Mouse (Mus musculus) hindbrain, embryonic 16.5 days (tissue): ENCODE results near the gene Ccr6. TPM values are rescaled to one million over a fixed set of nuclear protein-coding genes. Genes with fewer than 3 reads are reported as not detected.

ENCODE experiments used
- ATAC-seq: fragments of 200-750 bp; cut with Nextera tagmentation; 2 replicates; pipeline ENCODE4 v1.8.0; 2017; ENCODE audit warnings: moderate TSS enrichment, moderate library complexity
- H3K27ac ChIP-seq: fragments of 300-500 bp; sonication (generic); 2 replicates; pipeline ENCODE4 v1.5.1; 2014; ENCODE audit warnings: low read depth, mild to moderate bottlenecking, control low read depth, low read length, moderate library complexity
- H3K27me3 ChIP-seq: fragments of 300-500 bp; sonication (generic); replicated peaks from 2 replicates; pipeline ENCODE4 v1.6.1; 2014; ENCODE audit warnings: low read length; ENCODE audit not compliant: control insufficient read depth, insufficient read depth
- H3K36me3 ChIP-seq: fragments of 300-500 bp; sonication (generic); 2 replicates; pipeline ENCODE4 v1.6.1; 2014; ENCODE audit warnings: mild to moderate bottlenecking, low read length, moderate library complexity, mixed read lengths; ENCODE audit not compliant: control insufficient read depth, insufficient read depth
- H3K4me1 ChIP-seq: fragments of 300-500 bp; sonication (generic); 2 replicates; pipeline ENCODE4 v1.6.1; 2014; ENCODE audit warnings: low read depth, low read length; ENCODE audit not compliant: control insufficient read depth, insufficient read depth
- H3K4me2 ChIP-seq: fragments of 300-500 bp; sonication (generic); 2 replicates; pipeline ENCODE4 v1.6.1; 2014; ENCODE audit warnings: mild to moderate bottlenecking, low read length, control low read depth, moderate library complexity
- H3K4me3 ChIP-seq: fragments of 300-500 bp; sonication (generic); 2 replicates; pipeline ENCODE4 v1.5.1; 2014; ENCODE audit warnings: mild to moderate bottlenecking, low read length, control low read depth, moderate library complexity
- H3K9ac ChIP-seq: fragments of 300-500 bp; sonication (generic); 2 replicates; pipeline ENCODE4 v1.6.1; 2014; ENCODE audit warnings: low read depth, mild to moderate bottlenecking, control low read depth, low read length, moderate library complexity
- H3K9me3 ChIP-seq: fragments of 300-500 bp; sonication (generic); 2 replicates; pipeline ENCODE4 v1.6.1; 2014; ENCODE audit warnings: mild to moderate bottlenecking, low read length, moderate library complexity; ENCODE audit not compliant: control insufficient read depth
- WGBS: fragments of 180-500 bp; shearing (Covaris S2); extraction: QIAGEN DNeasy Blood & Tissue Kit; methylation state at CpG from one replicate; pipeline ENCODE4 v1.1.7; 2014; 5-methylcytosine and 5-hydroxymethylcytosine counted together
- polyA plus RNA-seq: library from polyadenylated mRNA; unstranded; fragments of >200 nt; fragmentation: Nextera tagmentation; extraction: Ambion mirVana; gene quantifications from 2 replicates; pipeline ENCODE4 v1.2.1, GENCODE M21; 2015

Ccr6 gene
- polyA plus RNA-seq, 1 experiment from 2014 or later = not detected

- no peak overlapping the region for H3K4me3 ChIP-seq
- H3K9me3 ChIP-seq = no peaks in the 10 kb centered on the region
- no peaks in the 10 kb centered on the region for H3K4me1 ChIP-seq
- WGBS = 60% methylated on average over 6 of the region's 6 CpGs
- H3K9ac ChIP-seq = no peak overlapping the region
- H3K27me3 ChIP-seq = 0 out of 2 replicates have a peak, but pooled peaks cover 3% of the 10 kb centered on the region
- no peak overlapping the region for H3K27ac ChIP-seq
- H3K36me3 ChIP-seq = no peaks in the 10 kb centered on the region
- H3K4me2 ChIP-seq = no peak overlapping the region
- no peak for ATAC-seq
Observed at GRCm38 (mm10) chr17:8272054-8272749, 36.4 kb downstream of the Ccr6 start.

- Histone ChIP-seq H3K27me3 (0 out of 2 replicates have a peak, but pooled peaks cover 3% of the 10 kb centered on the region), H3K27ac (no peak overlapping the region), H3K9ac (no peak overlapping the region), H3K4me3 (no peak overlapping the region), H3K36me3 (no peaks in the 10 kb centered on the region), H3K4me1 (no peaks in the 10 kb centered on the region), H3K4me2 (no peak overlapping the region), H3K9me3 (no peaks in the 10 kb centered on the region)
- 79% methylated on average over 6 of the region's 6 CpGs for WGBS
- no peak for ATAC-seq
Observed at GRCm38 (mm10) chr17:8272951-8273350, 37.1 kb downstream of the Ccr6 start.

DNA sequence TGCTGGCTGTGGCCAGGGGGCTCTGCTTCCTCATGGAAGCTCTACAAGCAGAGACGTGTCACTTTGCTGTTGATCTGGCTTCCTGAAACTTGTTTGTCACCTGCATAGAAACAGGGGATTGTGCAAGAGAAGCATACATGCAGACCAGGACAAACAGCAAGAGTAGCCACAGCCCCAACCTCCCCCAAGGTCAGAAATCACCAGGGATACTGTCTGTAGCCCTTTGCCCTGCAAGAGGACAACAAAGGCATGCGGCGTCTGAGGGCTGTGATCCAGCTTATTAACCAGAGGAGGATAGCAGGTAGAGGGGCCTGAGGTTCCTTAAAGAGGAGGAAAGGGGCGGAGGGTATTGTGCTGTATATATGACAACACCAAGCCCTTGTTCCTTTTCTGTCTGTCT lies 40.2 kb downstream of the Ccr6 start:
- H3K36me3 ChIP-seq = no peaks in the 10 kb centered on the region
- H3K9ac ChIP-seq = no peak overlapping the region
- no peaks in the 10 kb centered on the region for H3K4me1 ChIP-seq
- no peak for ATAC-seq
- 0 out of 2 replicates have a peak, but pooled peaks cover 3% of the 10 kb centered on the region for H3K27me3 ChIP-seq
- no peak overlapping the region for H3K27ac ChIP-seq
- H3K9me3 ChIP-seq = no peaks in the 10 kb centered on the region
- H3K4me3 ChIP-seq = no peak overlapping the region
- WGBS = 79% methylated on average over 4 of the region's 4 CpGs
- H3K4me2 ChIP-seq = no peak overlapping the region

DNA sequence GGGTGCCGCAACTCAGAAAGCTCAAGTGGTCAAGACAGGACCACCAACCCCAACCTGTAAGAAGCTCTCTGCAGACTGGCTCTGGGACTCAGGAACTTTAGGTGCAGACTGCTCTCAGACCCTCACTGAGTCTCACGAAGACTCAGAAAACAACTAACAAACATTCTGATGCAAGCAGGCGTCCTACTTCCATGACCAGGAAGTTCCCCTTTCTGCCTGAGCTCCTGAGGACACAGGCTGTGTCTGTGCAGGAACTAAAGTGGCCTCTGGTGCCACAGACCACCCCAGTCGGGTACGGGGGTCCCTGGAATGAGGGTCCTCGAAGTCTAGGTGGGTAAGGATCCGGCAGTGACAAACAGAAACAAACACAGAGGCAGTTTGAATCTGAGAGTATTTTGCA lies 40.8 kb downstream of the Ccr6 start:
- Histone ChIP-seq H3K4me3 (no peak overlapping the region), H3K4me1 (no peaks in the 10 kb centered on the region), H3K9me3 (no peaks in the 10 kb centered on the region), H3K36me3 (no peaks in the 10 kb centered on the region), H3K4me2 (no peak overlapping the region), H3K27me3 (0 out of 2 replicates have a peak, but pooled peaks cover 3% of the 10 kb centered on the region), H3K9ac (no peak overlapping the region), H3K27ac (no peak overlapping the region)
- no peak for ATAC-seq
- 84% methylated on average over 7 of the region's 7 CpGs for WGBS

DNA sequence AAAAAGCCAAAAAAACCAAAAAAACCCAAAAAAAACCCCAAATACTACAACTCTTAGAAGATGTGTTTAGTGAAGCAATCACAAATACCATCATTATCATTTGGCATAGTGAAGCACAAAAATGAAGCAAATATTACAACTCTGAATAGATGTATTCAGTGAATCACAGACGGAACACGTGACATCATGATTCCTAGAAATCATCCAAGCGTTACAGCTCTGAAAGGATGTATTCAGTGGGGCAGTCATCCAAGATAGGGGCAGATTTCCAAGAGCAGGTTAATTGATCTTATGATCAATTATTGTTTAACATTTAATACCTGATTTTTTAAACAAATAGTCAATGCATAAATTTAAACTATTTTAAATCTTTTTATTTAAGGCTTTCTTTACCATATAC lies 41.4 kb downstream of the Ccr6 start:
- H3K4me1 ChIP-seq = no peaks in the 10 kb centered on the region
- 0 out of 2 replicates have a peak, but pooled peaks cover 3% of the 10 kb centered on the region for H3K27me3 ChIP-seq
- no peak overlapping the region for H3K4me3 ChIP-seq
- H3K27ac ChIP-seq = no peak overlapping the region
- no peak overlapping the region for H3K4me2 ChIP-seq
- H3K36me3 ChIP-seq = no peaks in the 10 kb centered on the region
- ATAC-seq = no peak
- 65% methylated on average over 3 of the region's 3 CpGs for WGBS
- no peaks in the 10 kb centered on the region for H3K9me3 ChIP-seq
- H3K9ac ChIP-seq = no peak overlapping the region

GRCm38 (mm10) chr17:8278356-8278755 lies 42.5 kb downstream of the Ccr6 start:
- Histone ChIP-seq H3K27me3 (0 out of 2 replicates have a peak, but pooled peaks cover 2% of the 10 kb centered on the region), H3K9me3 (no peaks in the 10 kb centered on the region), H3K36me3 (no peaks in the 10 kb centered on the region), H3K4me3 (no peak overlapping the region), H3K4me2 (no peak overlapping the region), H3K27ac (no peak overlapping the region), H3K9ac (no peak overlapping the region), H3K4me1 (no peaks in the 10 kb centered on the region)
- no peak for ATAC-seq
- 63% methylated on average over 3 of the region's 3 CpGs for whole genome bisulfite sequencing

DNA sequence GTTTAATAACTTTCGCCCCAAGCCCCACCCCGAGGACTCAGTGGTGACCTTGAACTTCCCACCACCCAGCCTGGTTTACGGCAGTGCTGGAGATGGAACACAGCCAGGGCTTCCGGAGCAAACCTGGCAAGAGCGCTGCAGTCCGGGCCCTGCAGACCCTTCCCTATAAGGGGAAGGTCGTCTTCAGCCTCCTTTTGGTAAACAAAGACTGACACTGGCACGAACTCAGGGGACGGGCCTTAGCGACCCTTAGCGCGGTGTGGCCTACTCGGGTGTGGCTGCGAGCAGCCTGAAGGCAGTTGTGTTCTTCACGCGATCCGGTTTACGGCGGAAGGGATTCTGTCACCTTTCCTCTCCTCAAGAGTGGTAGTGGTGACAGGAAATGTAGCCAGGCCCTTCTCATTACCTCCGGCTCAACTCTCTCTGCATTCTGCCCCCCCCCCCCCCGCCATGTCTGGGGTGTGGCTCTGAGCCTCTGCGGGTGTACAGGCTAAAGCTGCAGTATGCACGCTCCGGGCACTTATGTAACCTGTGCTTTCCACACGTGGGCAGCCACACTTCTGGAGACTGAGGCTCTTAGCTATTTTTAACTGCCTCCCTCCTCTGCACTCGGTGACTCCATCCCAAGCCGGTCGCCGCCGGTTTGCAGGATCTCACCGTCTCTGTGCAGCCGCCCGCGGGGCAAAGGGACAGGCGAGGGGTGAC lies 47.1 kb downstream of the Ccr6 start, which contains the start of gene Mpc1:
Gene Mpc1, plus strand, starts transcription at position 84 of the 705 bp plus-strand sequence.
- 2% methylated on average over 31 of the region's 35 CpGs for WGBS
- Histone ChIP-seq H3K36me3 (0 out of 2 replicates have a peak, but pooled peaks cover 2% of the 10 kb centered on the region), H3K4me3 (peak within 1 kb of the TSS; percentile 83), H3K4me2 (peak within 1 kb of the TSS; percentile 84), H3K4me1 (peaks cover 11% of the 10 kb centered on the region), H3K27ac (peak within 1 kb of the TSS; percentile 97), H3K27me3 (no peaks in the 10 kb centered on the region), H3K9ac (peak within 1 kb of the TSS; percentile 89), H3K9me3 (no peaks in the 10 kb centered on the region)
- ATAC-seq = peak; percentile 79

GRCm38 (mm10) chr17:8283526-8284253 lies 47.8 kb downstream of the Ccr6 start:
- Histone ChIP-seq H3K4me1 (peaks cover 11% of the 10 kb centered on the region), H3K4me2 (peak overlapping the region; percentile 84), H3K36me3 (0 out of 2 replicates have a peak, but pooled peaks cover 2% of the 10 kb centered on the region), H3K4me3 (peak overlapping the region; percentile 83), H3K9me3 (no peaks in the 10 kb centered on the region), H3K9ac (peak overlapping the region; percentile 89), H3K27me3 (no peaks in the 10 kb centered on the region), H3K27ac (peak overlapping the region; percentile 97)
- peak; percentile 98 for ATAC-seq
- WGBS = under 1% methylated on average over 73 of the region's 77 CpGs

DNA sequence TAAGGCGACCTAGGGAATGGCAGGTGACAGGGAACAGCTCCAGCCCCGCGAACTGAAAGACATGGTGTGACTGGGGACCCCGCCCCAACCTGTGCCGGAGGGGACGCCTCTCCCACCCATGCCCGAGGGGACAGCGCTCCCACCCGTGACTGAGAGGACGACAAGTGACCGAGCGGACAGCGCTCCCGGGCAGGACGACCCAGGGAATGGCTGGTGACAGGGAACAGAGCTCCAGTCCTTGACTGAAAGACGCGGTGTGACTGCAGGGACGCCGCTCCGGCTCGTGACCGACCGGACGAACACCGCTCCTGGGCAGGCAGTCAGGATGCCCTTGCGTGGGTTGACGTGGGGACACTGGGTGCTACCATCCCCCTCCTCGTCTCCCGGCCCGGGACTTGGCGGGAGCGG lies 48.4 kb downstream of the Ccr6 start:
- 1% methylated on average over 27 of the region's 32 CpGs for WGBS
- no peak for ATAC-seq
- H3K27ac ChIP-seq = peak overlapping the region; percentile 97

More for the DNA sequence above, 48.4 kb downstream of the Ccr6 start:
- peak overlapping the region; percentile 83 for H3K4me3 ChIP-seq
- no peaks in the 10 kb centered on the region for H3K9me3 ChIP-seq
- H3K4me2 ChIP-seq = peak overlapping the region; percentile 82
- peaks cover 11% of the 10 kb centered on the region for H3K4me1 ChIP-seq
- H3K36me3 ChIP-seq = 0 out of 2 replicates have a peak, but pooled peaks cover 2% of the 10 kb centered on the region
- H3K9ac ChIP-seq = peak overlapping the region; percentile 88
- no peaks in the 10 kb centered on the region for H3K27me3 ChIP-seq
